Mouse (Mus musculus) megakaryocyte-erythroid progenitor cell, adult 5-6 weeks (primary cell): ENCODE measurements around the gene Ndufb4. TPM values are rescaled to one million over a fixed set of nuclear protein-coding genes. Genes with fewer than 3 reads are reported as not detected.
"Not testable (repeated sequence)": the region's sequence is repeated elsewhere in the genome, so short reads cannot be mapped to it uniquely, and the experiment has no call there.

Experiments
- ATAC-seq: replicated peaks from 2 replicates; pipeline ENCODE4 v1.8.0; 2016; ENCODE audit warnings: mild to moderate bottlenecking, inconsistent platforms; ENCODE audit not compliant: severe bottlenecking, poor library complexity, low FRiP score, low TSS enrichment
- total RNA-seq, 2 experiments: library from RNA; stranded (forward) in 1 of 2; stranded (reverse) in 1 of 2; fragments of 200-1000, 215-1000 nt in 1 of 2; fragments of >200 nt in 1 of 2; fragmentation: Nextera tagmentation in 1 of 2; gene quantifications; 2 replicates each; pipeline ENCODE4 v1.2.3; 2014 to 2017

The Ndufb4 gene
- total RNA-seq (2014; fragmentation: Nextera tagmentation) = 48.1 and 63.1 TPM in 2 replicates
- total RNA-seq (2017) = 9.9 and 30.6 TPM in 2 replicates

- ATAC-seq = peak; percentile 96
Observed at GRCm38 (mm10) chr16:37653731-37654657, at the start of gene Ndufb4. Gene Ndufb4 (minus strand): TSS chr16:37654453.

GRCm38 (mm10) chr16:37703884-37704283 is 49.6 kb upstream of the Ndufb4 start:
- ATAC-seq = no peak

GRCm38 (mm10) chr16:37700071-37700470 is 45.8 kb upstream of the Ndufb4 start:
- not testable (repeated sequence) for ATAC-seq

- ATAC-seq = no peak
Observed at GRCm38 (mm10) chr16:37698767-37699166, 44.5 kb upstream of the Ndufb4 start.

- no peak for ATAC-seq
Observed at GRCm38 (mm10) chr16:37697271-37697670, 43.0 kb upstream of the Ndufb4 start.

GRCm38 (mm10) chr16:37690932-37691730 is 36.9 kb upstream of the Ndufb4 start:
- ATAC-seq = no peak

- ATAC-seq = no peak
Observed at GRCm38 (mm10) chr16:37690465-37690864, 36.2 kb upstream of the Ndufb4 start.

- ATAC-seq = no peak
Observed at GRCm38 (mm10) chr16:37689934-37690333, 35.7 kb upstream of the Ndufb4 start.

GRCm38 (mm10) chr16:37689251-37689926 is 35.1 kb upstream of the Ndufb4 start:
- ATAC-seq = no peak

- 0 out of 2 replicates have a peak, but pooled peaks have one; percentile 43 for ATAC-seq
Observed at GRCm38 (mm10) chr16:37688181-37688580, 33.9 kb upstream of the Ndufb4 start.

GRCm38 (mm10) chr16:37687301-37687980 is 33.2 kb upstream of the Ndufb4 start:
- ATAC-seq = no peak

- no peak for ATAC-seq
Observed at GRCm38 (mm10) chr16:37686834-37687233, 32.6 kb upstream of the Ndufb4 start.

- ATAC-seq = no peak
Observed at GRCm38 (mm10) chr16:37685946-37686600, 31.8 kb upstream of the Ndufb4 start.

GRCm38 (mm10) chr16:37684634-37685441 is 30.6 kb upstream of the Ndufb4 start:
- ATAC-seq = peak; percentile 81

GRCm38 (mm10) chr16:37684259-37684633 is 30.0 kb upstream of the Ndufb4 start:
- peak; percentile 38; the same call in 1 of the 2 replicates for ATAC-seq

- no peak for ATAC-seq
Observed at GRCm38 (mm10) chr16:37683154-37684130, 29.2 kb upstream of the Ndufb4 start.
